Mouse (Mus musculus): ENCODE results near the gene Prrt4.

DNA sequence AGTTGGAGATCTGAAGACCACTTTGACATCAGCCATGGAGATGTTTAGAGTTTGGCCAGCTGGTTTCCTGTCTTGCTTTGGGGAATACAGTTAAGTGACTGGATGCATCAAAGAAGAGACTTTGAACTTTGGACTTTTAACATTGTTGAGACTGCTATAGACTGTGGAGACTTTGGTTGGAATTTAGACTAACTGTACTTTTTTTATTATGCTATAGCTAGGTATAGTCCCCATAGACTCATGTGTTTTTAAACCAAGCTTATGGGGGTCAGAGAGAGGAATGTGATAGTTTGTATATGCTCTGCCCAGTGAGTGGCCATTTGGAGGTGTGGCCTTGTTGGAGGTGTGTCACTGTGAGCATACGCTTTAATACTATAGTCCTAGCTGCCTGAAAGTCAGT is 29.4 kb downstream of the Prrt4 start:
- TF ChIP-seq CTCF (IDR thresholded peaks at IDR 0.05; ENCODE audit: control insufficient read depth, insufficient read depth, low read length) (no peak), POLR2A (IDR thresholded peaks at IDR 0.05; ENCODE audit: borderline replicate concordance, control insufficient read depth, low read depth, low read length) (no peak)

Measured in bone marrow, adult 2 months (tissue).